ENCODE assay signal across 8 mouse cellular contexts in the genomic region with DNA sequence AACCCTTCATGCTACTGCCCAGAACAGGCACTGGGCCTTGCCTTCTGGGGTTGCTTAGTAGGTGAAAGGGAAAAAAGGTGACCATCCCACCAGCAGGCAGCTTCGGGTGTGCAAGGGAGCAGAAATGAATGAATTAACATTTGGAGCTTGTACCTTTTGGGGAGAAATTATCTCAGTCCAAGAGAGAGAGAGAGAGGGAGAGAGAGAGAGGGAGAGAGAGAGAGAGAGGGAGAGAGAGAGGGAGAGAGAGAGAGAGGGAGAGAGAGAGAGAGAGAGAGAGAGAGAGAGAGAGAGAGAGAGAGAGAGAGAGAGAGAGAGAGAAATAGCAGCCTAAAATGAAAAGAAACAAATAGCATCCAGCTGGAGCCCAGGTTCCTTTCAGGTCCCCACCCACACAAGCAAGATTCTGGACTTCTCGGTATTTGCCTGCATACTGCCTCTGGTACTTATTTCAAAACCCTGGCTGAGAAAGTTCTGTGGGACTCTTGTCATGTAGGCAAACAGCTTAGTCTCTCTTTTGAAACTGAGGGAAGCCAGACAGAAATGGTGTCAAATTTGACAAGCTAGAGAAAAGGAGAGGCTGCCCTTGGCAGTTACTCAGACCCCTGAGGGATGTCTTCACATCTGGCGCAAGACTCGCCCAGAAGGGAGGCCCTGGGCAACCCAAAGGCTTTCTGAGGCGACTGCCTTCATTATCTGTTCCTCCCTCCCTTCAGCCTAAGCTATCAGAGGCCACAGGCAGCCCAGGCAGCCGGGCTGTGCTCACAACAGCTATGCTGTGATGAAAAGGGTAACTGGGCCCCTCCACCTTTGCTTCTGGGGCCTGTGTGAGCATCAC.
DNase-seq lines count a peak whose midpoint lies in the region; ATAC-seq lines count a peak whose summit lies in the region.
"Had no signal": no experiment of that assay in that cellular context is flagged by ENCODE, and none has a peak within 500 bp of the region (broad histone marks: within the 10 kb centered on the region; RNA-seq: fewer than 3 reads in every experiment).

No protein-coding gene starts in this region.

- H3K27ac ChIP-seq in liver, embryonic 15.5 days (replicated peaks) = peak overlapping the region; percentile 98
- H3K27ac ChIP-seq: neural tube, embryonic 12.5 days had no signal

- peak overlapping the region; percentile 48 for H3K9ac ChIP-seq in liver, embryonic 15.5 days
- H3K9ac ChIP-seq: neural tube, embryonic 12.5 days had no signal

- 16% methylated on average over 6 of the region's 6 CpGs for WGBS in liver, embryonic 15.5 days (ENCODE audit: insufficient replicate concordance)

- H3K36me3 ChIP-seq in liver, embryonic 15.5 days (replicated peaks) = no peaks in the 10 kb centered on the region
- H3K36me3 ChIP-seq: neural tube, embryonic 12.5 days had no signal

- H3K9me3 ChIP-seq in liver, embryonic 15.5 days (replicated peaks) = no peaks in the 10 kb centered on the region
- H3K9me3 ChIP-seq: neural tube, embryonic 12.5 days had no signal

- peak; percentile 86 for ATAC-seq in erythroblast, adult 5-6 weeks (replicated peaks; ENCODE audit: low FRiP score, poor library complexity, severe bottlenecking)
- peak; percentile 96 for ATAC-seq in liver, embryonic 15.5 days (ENCODE audit: insufficient read depth)

- H3K4me1 ChIP-seq in liver, embryonic 15.5 days (replicated peaks) = peaks cover 82% of the 10 kb centered on the region

- peak overlapping the region; percentile 25; the same call in 1 of the 2 replicates for H3K4me3 ChIP-seq in liver, embryonic 15.5 days (replicated peaks)
- H3K4me3 ChIP-seq: neural tube, embryonic 12.5 days had no signal

- H3K27me3 ChIP-seq in liver, embryonic 15.5 days = 0 out of 2 replicates have a peak, but pooled peaks cover 7% of the 10 kb centered on the region
- H3K27me3 ChIP-seq: neural tube, embryonic 12.5 days had no signal

- peak overlapping the region; percentile 61 for H3K4me2 ChIP-seq in liver, embryonic 15.5 days
- H3K4me2 ChIP-seq: neural tube, embryonic 12.5 days had no signal

- DNase-seq in spleen, adult 12 weeks (ENCODE audit: low spot score) = peak; percentile 72
- DNase-seq in spleen, adult 18-20 months = no peak
- DNase-seq in yolk sac, embryonic 10.5 days (ENCODE audit: low spot score) = peak; percentile 40
- no peak for DNase-seq in cerebellum, adult 11 months
- DNase-seq in layer of hippocampus, adult 8-10 months (ENCODE audit: low spot score in 2 of 2) = no peak

Comparison
In these comparisons a context has a peak if more than half of its experiments do, and no peak if none do; other contexts are left out.
1. DNase-seq: peak in spleen, adult 12 weeks (single experiment) and yolk sac, embryonic 10.5 days (single experiment); none in spleen, adult 18-20 months (0 of 2), cerebellum, adult 11 months (single experiment) and layer of hippocampus, adult 8-10 months (0 of 2).